Mouse (Mus musculus) stomach, embryonic 15.5 days (tissue): ENCODE results near the gene Mrpl51. TPM values are rescaled to one million over a fixed set of nuclear protein-coding genes. Genes with fewer than 3 reads are reported as not detected.

ENCODE experiments used
- ATAC-seq: fragments of 200-750 bp; cut with Nextera tagmentation; 2 replicates; pipeline ENCODE4 v1.8.0; 2017; ENCODE audit warnings: low read depth, moderate number of reproducible peaks, moderate TSS enrichment; ENCODE audit not compliant: insufficient read depth, low FRiP score
- H3K27ac ChIP-seq: fragments of 300-500 bp; sonication (generic); 2 replicates; pipeline ENCODE4 v1.5.1; 2015; ENCODE audit warnings: mild to moderate bottlenecking, inconsistent platforms
- H3K27me3 ChIP-seq: fragments of 300-500 bp; sonication (generic); replicated peaks from 2 replicates; pipeline ENCODE4 v1.6.1; 2015; ENCODE audit warnings: inconsistent platforms
- H3K36me3 ChIP-seq: fragments of 300-500 bp; sonication (generic); 2 replicates; pipeline ENCODE4 v1.6.1; 2015; ENCODE audit warnings: inconsistent platforms
- H3K4me1 ChIP-seq: fragments of 300-500 bp; sonication (generic); 2 replicates; pipeline ENCODE4 v1.6.1; 2015; ENCODE audit warnings: inconsistent platforms
- H3K4me2 ChIP-seq: fragments of 300-500 bp; sonication (generic); 2 replicates; pipeline ENCODE4 v1.6.1; 2015; ENCODE audit warnings: mild to moderate bottlenecking, inconsistent platforms
- H3K4me3 ChIP-seq: fragments of 300-500 bp; sonication (generic); replicated peaks from 2 replicates; pipeline ENCODE4 v1.5.1; 2015; ENCODE audit warnings: inconsistent platforms
- H3K9ac ChIP-seq: fragments of 300-500 bp; sonication (generic); 2 replicates; pipeline ENCODE4 v1.6.1; 2015; ENCODE audit warnings: inconsistent platforms
- H3K9me3 ChIP-seq: fragments of 300-500 bp; sonication (generic); 2 replicates; pipeline ENCODE4 v1.6.1; 2016; ENCODE audit warnings: inconsistent platforms
- WGBS: fragments of 180-500 bp; shearing (Covaris S2); methylation state at CpG from one replicate; pipeline ENCODE4 v1.1.7; 2015; 5-methylcytosine and 5-hydroxymethylcytosine counted together
- microRNA-seq: library from miRNA; unstranded; fragments of <30 nt; microRNA quantifications from one replicate; pipeline ENCODE4, GENCODE M21; 2016
- polyA plus RNA-seq: library from polyadenylated mRNA; unstranded; fragments of >200 nt; fragmentation: Nextera tagmentation; extraction: Ambion mirVana; gene quantifications from 2 replicates; pipeline ENCODE4 v1.2.1, GENCODE M21; 2015

Gene Mrpl51
- polyA plus RNA-seq, 1 experiment from 2014 or later = 231 TPM

GRCm38 (mm10) chr6:125238396-125238795 lies 46.8 kb downstream of the Mrpl51 start:
- Histone ChIP-seq H3K4me1 (no peaks in the 10 kb centered on the region), H3K4me3 (no peak overlapping the region), H3K4me2 (no peak overlapping the region), H3K27me3 (no peaks in the 10 kb centered on the region), H3K9me3 (no peaks in the 10 kb centered on the region), H3K36me3 (no peaks in the 10 kb centered on the region), H3K27ac (no peak overlapping the region), H3K9ac (no peak overlapping the region)
- ATAC-seq = no peak
- 51% methylated on average over 6 of the region's 6 CpGs for WGBS

GRCm38 (mm10) chr6:125239547-125239946 lies 47.9 kb downstream of the Mrpl51 start:
- no peak overlapping the region for H3K9ac ChIP-seq
- H3K27me3 ChIP-seq = no peaks in the 10 kb centered on the region
- H3K9me3 ChIP-seq = no peaks in the 10 kb centered on the region
- no peaks in the 10 kb centered on the region for H3K4me1 ChIP-seq
- no peak for ATAC-seq
- H3K4me2 ChIP-seq = no peak overlapping the region
- no peak overlapping the region for H3K4me3 ChIP-seq
- no peaks in the 10 kb centered on the region for H3K36me3 ChIP-seq
- no peak overlapping the region for H3K27ac ChIP-seq
- 86% methylated on average over 5 of the region's 5 CpGs for WGBS

- Histone ChIP-seq H3K9me3 (no peaks in the 10 kb centered on the region), H3K27ac (no peak overlapping the region), H3K4me2 (no peak overlapping the region), H3K4me1 (no peaks in the 10 kb centered on the region), H3K9ac (no peak overlapping the region), H3K36me3 (no peaks in the 10 kb centered on the region), H3K27me3 (no peaks in the 10 kb centered on the region), H3K4me3 (no peak overlapping the region)
- no peak for ATAC-seq
- WGBS = 81% methylated on average over 5 of the region's 5 CpGs
Observed at GRCm38 (mm10) chr6:125240617-125241016, 49.0 kb downstream of the Mrpl51 start.

GRCm38 (mm10) chr6:125241566-125241965 lies 50.0 kb downstream of the Mrpl51 start:
- H3K4me3 ChIP-seq = no peak overlapping the region
- H3K4me2 ChIP-seq = no peak overlapping the region
- H3K27me3 ChIP-seq = no peaks in the 10 kb centered on the region
- H3K4me1 ChIP-seq = no peaks in the 10 kb centered on the region
- WGBS = 72% methylated on average over 8 of the region's 8 CpGs
- no peak overlapping the region for H3K27ac ChIP-seq
- ATAC-seq = no peak
- no peaks in the 10 kb centered on the region for H3K36me3 ChIP-seq
- H3K9ac ChIP-seq = no peak overlapping the region
- no peaks in the 10 kb centered on the region for H3K9me3 ChIP-seq

- Histone ChIP-seq H3K27ac (no peak overlapping the region), H3K4me2 (no peak overlapping the region), H3K4me3 (no peak overlapping the region), H3K9ac (no peak overlapping the region), H3K9me3 (no peaks in the 10 kb centered on the region), H3K4me1 (no peaks in the 10 kb centered on the region), H3K27me3 (no peaks in the 10 kb centered on the region), H3K36me3 (no peaks in the 10 kb centered on the region)
- WGBS = 35% methylated on average over 1 of the region's 1 CpGs
- no peak for ATAC-seq
Observed at GRCm38 (mm10) chr6:125244551-125244950, 53.0 kb downstream of the Mrpl51 start.

Small RNA genes within 50 kb of the gene (microRNA-seq; reads per million reads assigned to microRNA genes)
- gene Mir3098 = not detected
- not detected for gene Mir8113

Other genes with a start within 250 kb of the Mrpl51 start
- 128 and 153 TPM in 2 replicates for gene Cops7a, start 226.3 kb upstream of the Mrpl51 start, polyA plus RNA-seq
- gene Pianp, start 195.1 kb upstream of the Mrpl51 start, polyA plus RNA-seq = 3.8 and 4.3 TPM in 2 replicates
- 17.2 and 19.4 TPM in 2 replicates for gene Zfp384, start 182.7 kb upstream of the Mrpl51 start, polyA plus RNA-seq
- 102 and 115 TPM in 2 replicates for gene Ing4, start 152.0 kb upstream of the Mrpl51 start, polyA plus RNA-seq
- 9.9 and 11.8 TPM in 2 replicates for gene Acrbp, start 142.1 kb upstream of the Mrpl51 start, polyA plus RNA-seq
- 4.6 and 5.0 TPM in 2 replicates for gene Lpar5, start 123.9 kb upstream of the Mrpl51 start, polyA plus RNA-seq
- 58.6 and 62.3 TPM in 2 replicates for gene Chd4, start 95.8 kb upstream of the Mrpl51 start, polyA plus RNA-seq
- 55.6 and 60.1 TPM in 2 replicates for gene Nop2, start 59.9 kb upstream of the Mrpl51 start, polyA plus RNA-seq
- gene Iffo1, start 46.6 kb upstream of the Mrpl51 start, polyA plus RNA-seq = 8.2 and 9.0 TPM in 2 replicates
- 1,509 and 1,865 TPM in 2 replicates for gene Gapdh, start 25.3 kb upstream of the Mrpl51 start, polyA plus RNA-seq
- gene Ncapd2, start 100 bp upstream of the Mrpl51 start, polyA plus RNA-seq = 107 and 108 TPM in 2 replicates
- 6.0 and 6.3 TPM in 2 replicates for gene Vamp1, start 23.8 kb downstream of the Mrpl51 start, polyA plus RNA-seq
- gene Tapbpl, start 40.1 kb downstream of the Mrpl51 start, polyA plus RNA-seq = 8.0 and 8.8 TPM in 2 replicates
- 2.2 and 2.5 TPM in 2 replicates for gene Cd27, start 45.2 kb downstream of the Mrpl51 start, polyA plus RNA-seq
- 0.12 TPM in 2 replicates for gene Tuba3a, start 94.2 kb downstream of the Mrpl51 start, polyA plus RNA-seq
- gene Ltbr, start 122.1 kb downstream of the Mrpl51 start, polyA plus RNA-seq = 62.7 and 64.5 TPM in 2 replicates
- 3.1 and 3.8 TPM in 2 replicates for gene Scnn1a, start 128.9 kb downstream of the Mrpl51 start, polyA plus RNA-seq
- 67.6 and 69.5 TPM in 2 replicates for gene Tnfrsf1a, start 157.6 kb downstream of the Mrpl51 start, polyA plus RNA-seq
- gene Plekhg6, start 189.0 kb downstream of the Mrpl51 start, polyA plus RNA-seq = 3.1 and 3.9 TPM in 2 replicates